Comparison of ENCODE assay signal across 9 mouse cellular contexts in the genomic region with DNA sequence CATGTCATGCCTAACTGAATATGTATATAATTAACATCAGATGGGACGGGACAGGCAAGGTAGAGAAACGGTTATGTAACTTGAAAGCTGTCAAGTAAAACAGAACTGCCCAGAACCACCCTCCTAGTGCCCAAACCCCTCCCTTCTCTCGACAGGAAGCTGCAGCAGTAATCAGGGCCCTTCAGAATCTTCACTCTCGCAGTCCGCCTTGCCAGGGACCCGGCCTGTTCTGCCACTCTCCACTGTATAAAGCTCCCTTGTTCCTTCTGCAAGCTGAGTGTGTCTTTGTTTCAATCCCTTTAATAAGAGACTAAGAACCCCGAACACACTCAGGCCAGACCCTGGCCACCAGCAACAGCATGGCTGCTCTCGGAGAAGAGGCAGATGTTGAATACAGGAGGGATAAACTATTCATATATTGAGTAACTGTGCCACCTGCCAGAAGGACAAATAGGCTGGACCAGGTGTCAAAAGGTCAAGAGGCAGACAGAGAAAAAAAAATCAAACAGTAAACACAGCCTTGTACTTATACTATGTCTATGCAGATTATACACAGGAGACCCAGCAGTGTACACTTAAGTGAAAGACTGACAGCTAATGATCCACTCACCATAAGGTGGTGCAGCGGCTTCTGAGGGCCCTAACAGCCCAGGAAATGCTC. TPM values are rescaled to one million over a fixed set of nuclear protein-coding genes. Genes with fewer than 3 reads are reported as not detected.
DNase-seq lines count a peak whose midpoint lies in the region; ATAC-seq lines count a peak whose summit lies in the region.
"Had no signal": no experiment of that assay in that cellular context is flagged by ENCODE, and none has a peak within 500 bp of the region (broad histone marks: within the 10 kb centered on the region; RNA-seq: fewer than 3 reads in every experiment).

No protein-coding gene starts in this region.

- H3K9ac ChIP-seq in heart, embryonic 16.5 days (ENCODE audit: low read length): no peak overlapping the region
- no peak overlapping the region for H3K9ac ChIP-seq in forebrain, embryonic 15.5 days (replicated peaks)

- no peaks in the 10 kb centered on the region for H3K9me3 ChIP-seq in heart, embryonic 16.5 days (replicated peaks; ENCODE audit: control insufficient read depth, low read length)
- no peaks in the 10 kb centered on the region for H3K9me3 ChIP-seq in forebrain, embryonic 15.5 days

- intact Hi-C loops in gastrocnemius, postnatal 14 days (cut with DNase I; ENCODE audit: low total_unique reads): no loop called here

- H3K4me1 ChIP-seq in heart, embryonic 16.5 days (ENCODE audit: control insufficient read depth, insufficient read depth, low read length): peaks cover 45% of the 10 kb centered on the region
- H3K4me1 ChIP-seq in forebrain, embryonic 15.5 days: peaks cover 52% of the 10 kb centered on the region

- DNase-seq in heart, postnatal 4 days: no peak
- peak; percentile 33 for DNase-seq in CD4-positive helper T cell, adult 2 months (ENCODE audit: low read depth, low spot score)
- DNase-seq in lung, postnatal 4 days: peak; percentile 26 to 51
- no peak for DNase-seq in retina, embryonic 14.5 days (ENCODE audit: low spot score)
- no peak for DNase-seq in spleen, postnatal 10 days (ENCODE audit: low spot score in 2 of 2)
- DNase-seq in gastrocnemius, postnatal 14 days: no peak

- H3K27ac ChIP-seq in heart, embryonic 16.5 days (ENCODE audit: low read length): 0 out of 2 replicates have a peak overlapping the region, but pooled peaks have one; percentile 12
- H3K27ac ChIP-seq in forebrain, embryonic 15.5 days (replicated peaks): peak overlapping the region; percentile 49

- H3K4me3 ChIP-seq in heart, embryonic 16.5 days (ENCODE audit: low read length): no peak overlapping the region
- H3K4me3 ChIP-seq in forebrain, embryonic 15.5 days: no peak overlapping the region
- H3K4me3 ChIP-seq: erythroblast, embryonic 14.5 days had no signal

- 55% methylated on average over 9 of the region's 9 CpGs for WGBS in heart, embryonic 16.5 days
- 37% methylated on average over 9 of the region's 9 CpGs for WGBS in forebrain, embryonic 15.5 days

- H3K36me3 ChIP-seq in heart, embryonic 16.5 days (ENCODE audit: control insufficient read depth, insufficient read depth): no peaks in the 10 kb centered on the region
- no peaks in the 10 kb centered on the region for H3K36me3 ChIP-seq in forebrain, embryonic 15.5 days

- H3K27me3 ChIP-seq in heart, embryonic 16.5 days (ENCODE audit: control insufficient read depth, insufficient read depth, low read length): no peaks in the 10 kb centered on the region
- H3K27me3 ChIP-seq in forebrain, embryonic 15.5 days: no peaks in the 10 kb centered on the region

- no peak overlapping the region for H3K4me2 ChIP-seq in heart, embryonic 16.5 days (ENCODE audit: low read depth, low read length)
- no peak overlapping the region for H3K4me2 ChIP-seq in forebrain, embryonic 15.5 days (replicated peaks)

- no peak for ATAC-seq in heart, embryonic 16.5 days (replicated peaks; ENCODE audit: extremely low read depth, insufficient read depth, low FRiP score)
- 0 out of 2 replicates have a peak, but pooled peaks have one; percentile 32 for ATAC-seq in forebrain, embryonic 15.5 days (replicated peaks)

RNA-seq across cellular contexts. Expression of a gene that starts 48.7 kb away (rescaled TPM):
- 29.0 and 29.3 TPM in 2 replicates for polyA plus RNA-seq in heart, embryonic 16.5 days (2015; fragmentation: Nextera tagmentation; extraction: Ambion mirVana)
- total RNA-seq in heart, postnatal 4 days (2021): 10 to 100 TPM; 51.7 to 56.7 TPM
- 71.3 and 73.7 TPM in 2 replicates for polyA plus RNA-seq in forebrain, embryonic 15.5 days (2015; fragmentation: Nextera tagmentation; extraction: Ambion mirVana)
- total RNA-seq in gastrocnemius, postnatal 14 days (2021): 10 to 100 TPM; 30.4 to 36.7 TPM

Comparison
In these comparisons a context has a peak if more than half of its experiments do, and no peak if none do; other contexts are left out.
1. DNase-seq: peak in CD4-positive helper T cell, adult 2 months (single experiment) and lung, postnatal 4 days (2 of 2); none in heart, postnatal 4 days (single experiment), retina, embryonic 14.5 days (single experiment), spleen, postnatal 10 days (0 of 2) and gastrocnemius, postnatal 14 days (single experiment).